Mouse (Mus musculus): ENCODE data around the gene Ccdc33. TPM values are rescaled to one million over a fixed set of nuclear protein-coding genes. Genes with fewer than 3 reads are reported as not detected.
A peak's percentile ranks its signal among the peaks of the same experiment; 100 is the strongest.

The Ccdc33 gene
- polyA plus RNA-seq, 1 experiment from 2014 or later: 0.13 TPM

- WGBS: 45% methylated on average over 6 of the region's 6 CpGs
- DNase-seq (ENCODE audit: low spot score): no peak
- Histone ChIP-seq H3K9me3 (ENCODE audit: control insufficient read depth, low read length) (no peaks in the 10 kb centered on the region), H3K4me1 (replicated peaks; ENCODE audit: control insufficient read depth, insufficient read depth, low read length) (peaks cover 17% of the 10 kb centered on the region), H3K27me3 (ENCODE audit: control insufficient read depth, insufficient read depth, low read length) (no peaks in the 10 kb centered on the region), H3K27ac (no peak overlapping the region), H3K9ac (no peak overlapping the region), H3K4me3 (replicated peaks; ENCODE audit: low read length) (no peak overlapping the region), H3K4me2 (replicated peaks) (no peak overlapping the region), H3K36me3 (replicated peaks; ENCODE audit: control insufficient read depth, insufficient read depth) (no peaks in the 10 kb centered on the region)
- no peak for ATAC-seq (ENCODE audit: low FRiP score)
Observed at GRCm38 (mm10) chr9:58103647-58104046, 15.0 kb downstream of the Ccdc33 start.

- Histone ChIP-seq H3K9ac (no peak overlapping the region), H3K36me3 (replicated peaks; ENCODE audit: control insufficient read depth, insufficient read depth) (no peaks in the 10 kb centered on the region), H3K4me2 (replicated peaks) (no peak overlapping the region), H3K4me3 (replicated peaks; ENCODE audit: low read length) (no peak overlapping the region), H3K9me3 (ENCODE audit: control insufficient read depth, low read length) (no peaks in the 10 kb centered on the region), H3K27me3 (ENCODE audit: control insufficient read depth, insufficient read depth, low read length) (no peaks in the 10 kb centered on the region), H3K4me1 (replicated peaks; ENCODE audit: control insufficient read depth, insufficient read depth, low read length) (peaks cover 14% of the 10 kb centered on the region), H3K27ac (no peak overlapping the region)
- ATAC-seq (ENCODE audit: low FRiP score) (no peak), DNase-seq (ENCODE audit: low spot score) (no peak)
- WGBS: 69% methylated on average over 4 of the region's 4 CpGs
Observed at GRCm38 (mm10) chr9:58102013-58102412, 16.6 kb downstream of the Ccdc33 start.

GRCm38 (mm10) chr9:58099836-58100565 is 18.6 kb downstream of the Ccdc33 start:
- H3K4me1 ChIP-seq (replicated peaks; ENCODE audit: control insufficient read depth, insufficient read depth, low read length): peaks cover 15% of the 10 kb centered on the region
- no peaks in the 10 kb centered on the region for H3K27me3 ChIP-seq (ENCODE audit: control insufficient read depth, insufficient read depth, low read length)
- H3K27ac ChIP-seq: no peak overlapping the region
- DNase-seq (ENCODE audit: low spot score): no peak
- no peak overlapping the region for H3K9ac ChIP-seq
- 81% methylated on average over 5 of the region's 5 CpGs for WGBS
- no peak overlapping the region for H3K4me3 ChIP-seq (replicated peaks; ENCODE audit: low read length)
- H3K9me3 ChIP-seq (ENCODE audit: control insufficient read depth, low read length): no peaks in the 10 kb centered on the region
- H3K4me2 ChIP-seq (replicated peaks): no peak overlapping the region
- H3K36me3 ChIP-seq (replicated peaks; ENCODE audit: control insufficient read depth, insufficient read depth): no peaks in the 10 kb centered on the region
- no peak for ATAC-seq (ENCODE audit: low FRiP score)

GRCm38 (mm10) chr9:58096629-58097301 is 21.9 kb downstream of the Ccdc33 start:
- Histone ChIP-seq H3K4me3 (replicated peaks; ENCODE audit: low read length) (no peak overlapping the region), H3K9ac (no peak overlapping the region), H3K4me2 (replicated peaks) (no peak overlapping the region), H3K27me3 (ENCODE audit: control insufficient read depth, insufficient read depth, low read length) (no peaks in the 10 kb centered on the region), H3K27ac (peak overlapping the region; percentile 63; the same call in 1 of the 2 replicates), H3K36me3 (replicated peaks; ENCODE audit: control insufficient read depth, insufficient read depth) (no peaks in the 10 kb centered on the region), H3K4me1 (replicated peaks; ENCODE audit: control insufficient read depth, insufficient read depth, low read length) (peaks cover 15% of the 10 kb centered on the region), H3K9me3 (ENCODE audit: control insufficient read depth, low read length) (no peaks in the 10 kb centered on the region)
- 35% methylated on average over 5 of the region's 5 CpGs for WGBS
- ATAC-seq (ENCODE audit: low FRiP score): peak; percentile 67; the same call in 1 of the 2 replicates
- no peak for DNase-seq (ENCODE audit: low spot score)

- Histone ChIP-seq H3K36me3 (replicated peaks; ENCODE audit: control insufficient read depth, insufficient read depth) (no peaks in the 10 kb centered on the region), H3K27ac (no peak overlapping the region), H3K4me2 (replicated peaks) (no peak overlapping the region), H3K27me3 (ENCODE audit: control insufficient read depth, insufficient read depth, low read length) (no peaks in the 10 kb centered on the region), H3K9me3 (ENCODE audit: control insufficient read depth, low read length) (no peaks in the 10 kb centered on the region), H3K4me1 (replicated peaks; ENCODE audit: control insufficient read depth, insufficient read depth, low read length) (peaks cover 15% of the 10 kb centered on the region), H3K9ac (no peak overlapping the region), H3K4me3 (replicated peaks; ENCODE audit: low read length) (no peak overlapping the region)
- DNase-seq (ENCODE audit: low spot score) (no peak), ATAC-seq (ENCODE audit: low FRiP score) (no peak)
- WGBS: 88% methylated on average over 6 of the region's 6 CpGs
Observed at GRCm38 (mm10) chr9:58095977-58096376, 22.6 kb downstream of the Ccdc33 start.

GRCm38 (mm10) chr9:58093776-58094175 is 24.8 kb downstream of the Ccdc33 start:
- H3K4me2 ChIP-seq (replicated peaks): no peak overlapping the region
- no peaks in the 10 kb centered on the region for H3K36me3 ChIP-seq (replicated peaks; ENCODE audit: control insufficient read depth, insufficient read depth)
- H3K9me3 ChIP-seq (ENCODE audit: control insufficient read depth, low read length): no peaks in the 10 kb centered on the region
- ATAC-seq (ENCODE audit: low FRiP score) (no peak), DNase-seq (ENCODE audit: low spot score) (no peak)
- 65% methylated on average over 3 of the region's 3 CpGs for WGBS
- H3K27ac ChIP-seq: no peak overlapping the region
- no peak overlapping the region for H3K4me3 ChIP-seq (replicated peaks; ENCODE audit: low read length)
- H3K9ac ChIP-seq: no peak overlapping the region
- H3K27me3 ChIP-seq (ENCODE audit: control insufficient read depth, insufficient read depth, low read length): no peaks in the 10 kb centered on the region
- H3K4me1 ChIP-seq (replicated peaks; ENCODE audit: control insufficient read depth, insufficient read depth, low read length): peaks cover 15% of the 10 kb centered on the region

GRCm38 (mm10) chr9:58092581-58093269 is 25.9 kb downstream of the Ccdc33 start:
- H3K4me1 ChIP-seq (replicated peaks; ENCODE audit: control insufficient read depth, insufficient read depth, low read length): peaks cover 22% of the 10 kb centered on the region
- DNase-seq (ENCODE audit: low spot score) (no peak), ATAC-seq (ENCODE audit: low FRiP score) (peak; percentile 50; the same call in 1 of the 2 replicates)
- H3K27me3 ChIP-seq (ENCODE audit: control insufficient read depth, insufficient read depth, low read length): no peaks in the 10 kb centered on the region
- H3K4me3 ChIP-seq (replicated peaks; ENCODE audit: low read length): no peak overlapping the region
- WGBS: 46% methylated on average over 7 of the region's 7 CpGs
- no peak overlapping the region for H3K27ac ChIP-seq
- no peaks in the 10 kb centered on the region for H3K9me3 ChIP-seq (ENCODE audit: control insufficient read depth, low read length)
- H3K9ac ChIP-seq: no peak overlapping the region
- H3K4me2 ChIP-seq (replicated peaks): no peak overlapping the region
- H3K36me3 ChIP-seq (replicated peaks; ENCODE audit: control insufficient read depth, insufficient read depth): no peaks in the 10 kb centered on the region

- no peak for ATAC-seq (ENCODE audit: low FRiP score)
- 66% methylated on average over 4 of the region's 4 CpGs for WGBS
Observed at GRCm38 (mm10) chr9:58091623-58092425, 26.8 kb downstream of the Ccdc33 start.

More at GRCm38 (mm10) chr9:58091623-58092425, 26.8 kb downstream of the Ccdc33 start:
- Histone ChIP-seq H3K27me3 (ENCODE audit: control insufficient read depth, insufficient read depth, low read length) (0 out of 2 replicates have a peak, but pooled peaks cover 3% of the 10 kb centered on the region), H3K4me1 (replicated peaks; ENCODE audit: control insufficient read depth, insufficient read depth, low read length) (peaks cover 22% of the 10 kb centered on the region), H3K4me3 (replicated peaks; ENCODE audit: low read length) (no peak overlapping the region), H3K4me2 (replicated peaks) (no peak overlapping the region), H3K27ac (no peak overlapping the region), H3K9ac (no peak overlapping the region), H3K36me3 (replicated peaks; ENCODE audit: control insufficient read depth, insufficient read depth) (no peaks in the 10 kb centered on the region), H3K9me3 (ENCODE audit: control insufficient read depth, low read length) (no peaks in the 10 kb centered on the region)
- no peak for DNase-seq (ENCODE audit: low spot score)
